Mouse (Mus musculus): Measurements from ENCODE around the gene Zfp185. TPM values are rescaled to one million over a fixed set of nuclear protein-coding genes. Genes with fewer than 3 reads are reported as not detected.

The Zfp185 gene
- polyA plus RNA-seq (2015; fragmentation: Nextera tagmentation; extraction: Ambion mirVana), result 3.8 and 4.3 TPM in 2 replicates

DNA sequence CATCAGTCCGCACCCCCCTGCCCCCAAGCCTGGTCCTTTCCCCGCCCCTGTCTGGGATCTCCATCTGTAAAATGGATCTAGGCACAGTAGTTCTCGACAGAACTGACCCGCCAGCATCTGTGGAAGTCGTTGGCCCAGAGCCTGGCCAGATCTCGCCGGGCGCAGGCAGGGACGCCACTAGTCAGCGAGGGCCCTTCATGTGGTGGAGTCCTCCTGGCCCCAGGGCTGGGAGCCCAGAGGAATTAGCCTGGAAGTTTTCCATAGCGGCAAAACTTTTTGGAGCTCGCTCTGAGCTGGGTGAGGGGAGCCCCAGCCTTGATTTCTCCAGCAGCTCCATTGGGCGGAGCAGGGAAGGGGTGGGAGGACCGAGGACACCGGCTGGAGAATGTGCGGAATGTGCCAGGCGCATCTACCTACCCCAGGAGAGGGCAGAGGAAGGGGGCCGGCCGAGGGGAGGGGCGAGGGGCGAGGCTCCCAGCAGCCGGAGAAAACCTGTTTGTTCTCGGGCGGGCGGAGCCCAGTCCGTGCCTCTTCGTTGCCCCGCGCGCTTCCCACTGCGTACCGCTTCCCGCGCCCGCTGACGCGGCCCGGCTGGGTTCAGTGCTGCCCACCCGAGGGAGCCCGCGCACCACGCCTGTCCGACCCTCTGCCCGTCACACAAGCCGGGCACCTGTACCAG, at the start of gene Zfp185:
TSS of gene Zfp185 (plus strand) at position 499 of the 679 bp plus-strand sequence.
- H3K9ac ChIP-seq, result peak within 1 kb of the TSS; percentile 74
- peak within 1 kb of the TSS; percentile 74 for H3K4me2 ChIP-seq
- peak; percentile 33; the same call in 1 of the 2 replicates for ATAC-seq (ENCODE audit: extremely low read depth, insufficient number of reproducible peaks, low FRiP score, low TSS enrichment)
- peaks cover 42% of the 10 kb centered on the region for H3K27me3 ChIP-seq (replicated peaks)
- WGBS, result 14% methylated on average over 32 of the region's 45 CpGs
- no peaks in the 10 kb centered on the region for H3K9me3 ChIP-seq
- no peaks in the 10 kb centered on the region for H3K4me1 ChIP-seq
- H3K27ac ChIP-seq (replicated peaks), result peak within 1 kb of the TSS; percentile 32
- H3K36me3 ChIP-seq, result no peaks in the 10 kb centered on the region
- peak within 1 kb of the TSS; percentile 54 for H3K4me3 ChIP-seq

- H3K36me3 ChIP-seq, result peaks cover 49% of the 10 kb centered on the region
- H3K27me3 ChIP-seq (replicated peaks), result no peaks in the 10 kb centered on the region
- no peak overlapping the region for H3K27ac ChIP-seq (replicated peaks)
- no peak overlapping the region for H3K9ac ChIP-seq
- no peak for ATAC-seq (ENCODE audit: extremely low read depth, insufficient number of reproducible peaks, low FRiP score, low TSS enrichment)
- no peaks in the 10 kb centered on the region for H3K4me1 ChIP-seq
- 66% methylated on average over 4 of the region's 4 CpGs for WGBS
- H3K4me3 ChIP-seq, result no peak overlapping the region
- no peaks in the 10 kb centered on the region for H3K9me3 ChIP-seq
- H3K4me2 ChIP-seq, result no peak overlapping the region
Measured at GRCm38 (mm10) chrX:72953464-72953863, 33.7 kb upstream of the Zfp185 start.

GRCm38 (mm10) chrX:72956486-72956885, 30.7 kb upstream of the Zfp185 start:
- Histone ChIP-seq H3K4me2 (no peak overlapping the region), H3K9ac (no peak overlapping the region), H3K9me3 (no peaks in the 10 kb centered on the region), H3K27ac (replicated peaks) (no peak overlapping the region), H3K4me1 (no peaks in the 10 kb centered on the region), H3K36me3 (peaks cover 34% of the 10 kb centered on the region), H3K4me3 (no peak overlapping the region), H3K27me3 (replicated peaks) (no peaks in the 10 kb centered on the region)
- WGBS, result 86% methylated on average over 4 of the region's 4 CpGs
- no peak for ATAC-seq (ENCODE audit: extremely low read depth, insufficient number of reproducible peaks, low FRiP score, low TSS enrichment)

- Histone ChIP-seq H3K9me3 (no peaks in the 10 kb centered on the region), H3K27me3 (replicated peaks) (no peaks in the 10 kb centered on the region), H3K9ac (no peak overlapping the region), H3K4me1 (no peaks in the 10 kb centered on the region), H3K27ac (replicated peaks) (no peak overlapping the region), H3K4me3 (no peak overlapping the region), H3K36me3 (peaks cover 20% of the 10 kb centered on the region), H3K4me2 (no peak overlapping the region)
- 79% methylated on average over 4 of the region's 4 CpGs for WGBS
- no peak for ATAC-seq (ENCODE audit: extremely low read depth, insufficient number of reproducible peaks, low FRiP score, low TSS enrichment)
Measured at GRCm38 (mm10) chrX:72960431-72960830, 26.7 kb upstream of the Zfp185 start.

DNA sequence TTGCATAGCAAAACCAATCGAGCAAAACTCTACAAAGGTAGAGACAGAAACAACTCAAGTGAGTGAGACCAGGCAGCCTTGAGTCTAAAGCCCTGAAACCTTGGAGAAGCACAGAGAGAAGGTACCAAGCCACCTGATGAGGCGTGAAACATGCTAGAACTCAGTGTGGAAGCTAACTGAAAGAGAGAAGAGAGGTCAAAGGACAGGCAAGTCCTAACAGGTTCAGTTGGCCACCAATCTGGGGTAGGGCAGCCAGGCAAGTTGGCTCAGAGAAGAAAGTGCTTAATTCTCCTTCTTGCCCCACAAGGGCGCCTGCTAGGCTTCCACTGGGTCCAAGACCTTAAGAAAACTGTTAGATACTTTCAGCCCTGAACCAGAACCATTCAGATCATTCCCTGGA, 25.6 kb upstream of the Zfp185 start:
- Histone ChIP-seq H3K9me3 (no peaks in the 10 kb centered on the region), H3K27ac (replicated peaks) (no peak overlapping the region), H3K9ac (no peak overlapping the region), H3K27me3 (replicated peaks) (no peaks in the 10 kb centered on the region), H3K4me1 (no peaks in the 10 kb centered on the region), H3K4me3 (no peak overlapping the region), H3K36me3 (peaks cover 16% of the 10 kb centered on the region), H3K4me2 (no peak overlapping the region)
- no peak for ATAC-seq (ENCODE audit: extremely low read depth, insufficient number of reproducible peaks, low FRiP score, low TSS enrichment)
- WGBS, result 54% methylated on average over 3 of the region's 3 CpGs

DNA sequence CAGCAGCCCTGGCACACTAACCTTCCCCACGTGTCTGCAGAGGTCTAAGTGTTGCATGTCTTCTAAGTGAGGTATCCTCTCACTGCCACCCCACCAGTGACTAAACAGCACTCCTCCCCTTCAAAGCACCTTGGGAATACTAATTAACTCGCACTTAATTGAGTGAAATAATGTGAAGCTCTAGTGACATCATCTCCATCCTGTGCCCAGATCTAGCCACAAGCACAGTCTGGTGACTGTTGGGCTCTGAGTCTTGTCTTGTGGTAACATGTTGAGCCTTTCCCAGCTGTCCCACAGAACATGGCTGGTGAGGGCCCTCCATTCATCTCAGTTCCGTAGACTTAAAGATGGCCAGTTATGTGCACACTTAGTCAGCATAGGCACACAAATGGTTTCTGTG, 24.4 kb upstream of the Zfp185 start:
- Histone ChIP-seq H3K27me3 (replicated peaks) (no peaks in the 10 kb centered on the region), H3K27ac (replicated peaks) (no peak overlapping the region), H3K4me3 (no peak overlapping the region), H3K4me1 (no peaks in the 10 kb centered on the region), H3K9me3 (no peaks in the 10 kb centered on the region), H3K4me2 (no peak overlapping the region), H3K36me3 (peaks cover 6% of the 10 kb centered on the region; the same call in 1 of the 2 replicates), H3K9ac (no peak overlapping the region)
- WGBS, result 69% methylated on average over 3 of the region's 3 CpGs
- no peak for ATAC-seq (ENCODE audit: extremely low read depth, insufficient number of reproducible peaks, low FRiP score, low TSS enrichment)

GRCm38 (mm10) chrX:72982831-72983230, 4.3 kb upstream of the Zfp185 start:
- H3K36me3 ChIP-seq, result no peaks in the 10 kb centered on the region
- H3K4me1 ChIP-seq, result no peaks in the 10 kb centered on the region
- no peak overlapping the region for H3K27ac ChIP-seq (replicated peaks)
- ATAC-seq (ENCODE audit: extremely low read depth, insufficient number of reproducible peaks, low FRiP score, low TSS enrichment), result no peak
- no peaks in the 10 kb centered on the region for H3K9me3 ChIP-seq
- H3K9ac ChIP-seq, result no peak overlapping the region
- peaks cover 34% of the 10 kb centered on the region for H3K27me3 ChIP-seq (replicated peaks)
- no peak overlapping the region for H3K4me3 ChIP-seq
- H3K4me2 ChIP-seq, result no peak overlapping the region
- WGBS, result 60% methylated on average over 6 of the region's 6 CpGs

GRCm38 (mm10) chrX:72985607-72986006, 1.5 kb upstream of the Zfp185 start:
- H3K36me3 ChIP-seq, result no peaks in the 10 kb centered on the region
- 64% methylated on average over 2 of the region's 2 CpGs for WGBS
- H3K4me2 ChIP-seq, result no peak overlapping the region
- H3K9me3 ChIP-seq, result no peaks in the 10 kb centered on the region
- no peak for ATAC-seq (ENCODE audit: extremely low read depth, insufficient number of reproducible peaks, low FRiP score, low TSS enrichment)
- H3K4me1 ChIP-seq, result no peaks in the 10 kb centered on the region
- H3K27ac ChIP-seq (replicated peaks), result no peak overlapping the region
- no peak overlapping the region for H3K4me3 ChIP-seq
- H3K9ac ChIP-seq, result no peak overlapping the region
- peaks cover 42% of the 10 kb centered on the region for H3K27me3 ChIP-seq (replicated peaks)

DNA sequence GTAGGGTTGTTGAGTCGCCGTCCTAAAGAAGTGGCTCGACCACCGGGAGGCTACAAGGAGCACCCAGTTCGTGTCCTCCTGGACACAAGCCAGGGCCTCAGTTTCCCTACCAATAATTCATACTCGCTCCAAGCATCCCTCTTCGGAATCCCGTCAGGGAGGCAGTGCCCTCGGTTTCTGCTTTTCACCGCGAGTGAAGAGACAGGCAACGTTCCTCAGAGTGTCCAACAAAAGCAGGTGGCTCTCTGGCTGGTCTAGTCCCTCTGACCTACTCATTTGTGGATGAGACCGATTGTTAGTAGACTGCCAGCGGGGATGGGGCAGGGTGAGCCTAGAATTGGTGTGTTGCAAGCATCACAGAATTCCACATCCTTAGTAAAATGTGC, 374 bp downstream of the Zfp185 start:
- H3K27ac ChIP-seq (replicated peaks), result peak overlapping the region; percentile 32; the same call in 1 of the 2 replicates
- peaks cover 38% of the 10 kb centered on the region for H3K27me3 ChIP-seq (replicated peaks)
- H3K9me3 ChIP-seq, result no peaks in the 10 kb centered on the region
- WGBS, result 25% methylated on average over 14 of the region's 14 CpGs
- H3K9ac ChIP-seq, result peak overlapping the region; percentile 74
- no peaks in the 10 kb centered on the region for H3K36me3 ChIP-seq
- peak overlapping the region; percentile 74 for H3K4me2 ChIP-seq
- ATAC-seq (ENCODE audit: extremely low read depth, insufficient number of reproducible peaks, low FRiP score, low TSS enrichment), result no peak
- H3K4me1 ChIP-seq, result no peaks in the 10 kb centered on the region
- peak overlapping the region; percentile 54 for H3K4me3 ChIP-seq

GRCm38 (mm10) chrX:72988431-72988830, 1.3 kb downstream of the Zfp185 start:
- H3K4me2 ChIP-seq, result no peak overlapping the region
- H3K9me3 ChIP-seq, result no peaks in the 10 kb centered on the region
- H3K4me3 ChIP-seq, result no peak overlapping the region
- peaks cover 31% of the 10 kb centered on the region for H3K27me3 ChIP-seq (replicated peaks)
- WGBS, result 80% methylated on average over 3 of the region's 3 CpGs
- ATAC-seq (ENCODE audit: extremely low read depth, insufficient number of reproducible peaks, low FRiP score, low TSS enrichment), result no peak
- no peak overlapping the region for H3K27ac ChIP-seq (replicated peaks)
- H3K9ac ChIP-seq, result no peak overlapping the region
- no peaks in the 10 kb centered on the region for H3K36me3 ChIP-seq
- no peaks in the 10 kb centered on the region for H3K4me1 ChIP-seq

DNA sequence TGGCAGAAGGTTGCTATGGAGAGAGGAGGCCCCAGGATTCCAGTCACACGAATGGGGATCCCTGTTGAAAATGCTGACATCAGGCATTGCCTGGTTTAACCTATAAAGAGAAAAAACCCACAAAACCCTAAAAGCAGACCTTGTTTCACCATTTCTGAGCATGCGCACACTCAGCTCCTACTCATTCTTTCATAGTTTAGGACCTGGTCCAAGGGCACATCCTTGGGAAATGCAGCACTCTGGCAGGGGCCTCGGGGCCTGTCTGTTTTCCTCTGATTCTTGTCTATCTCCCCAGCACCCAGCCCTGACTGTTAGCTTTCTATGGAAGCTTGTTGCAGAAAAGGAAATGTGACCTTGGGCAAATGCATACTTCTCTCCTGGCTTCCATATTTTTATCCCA, 3.4 kb downstream of the Zfp185 start:
- Histone ChIP-seq H3K9ac (no peak overlapping the region), H3K4me3 (no peak overlapping the region), H3K4me1 (no peaks in the 10 kb centered on the region), H3K27me3 (replicated peaks) (peaks cover 20% of the 10 kb centered on the region), H3K27ac (replicated peaks) (no peak overlapping the region), H3K36me3 (no peaks in the 10 kb centered on the region), H3K4me2 (no peak overlapping the region), H3K9me3 (no peaks in the 10 kb centered on the region)
- WGBS, result 68% methylated on average over 3 of the region's 3 CpGs
- no peak for ATAC-seq (ENCODE audit: extremely low read depth, insufficient number of reproducible peaks, low FRiP score, low TSS enrichment)

DNA sequence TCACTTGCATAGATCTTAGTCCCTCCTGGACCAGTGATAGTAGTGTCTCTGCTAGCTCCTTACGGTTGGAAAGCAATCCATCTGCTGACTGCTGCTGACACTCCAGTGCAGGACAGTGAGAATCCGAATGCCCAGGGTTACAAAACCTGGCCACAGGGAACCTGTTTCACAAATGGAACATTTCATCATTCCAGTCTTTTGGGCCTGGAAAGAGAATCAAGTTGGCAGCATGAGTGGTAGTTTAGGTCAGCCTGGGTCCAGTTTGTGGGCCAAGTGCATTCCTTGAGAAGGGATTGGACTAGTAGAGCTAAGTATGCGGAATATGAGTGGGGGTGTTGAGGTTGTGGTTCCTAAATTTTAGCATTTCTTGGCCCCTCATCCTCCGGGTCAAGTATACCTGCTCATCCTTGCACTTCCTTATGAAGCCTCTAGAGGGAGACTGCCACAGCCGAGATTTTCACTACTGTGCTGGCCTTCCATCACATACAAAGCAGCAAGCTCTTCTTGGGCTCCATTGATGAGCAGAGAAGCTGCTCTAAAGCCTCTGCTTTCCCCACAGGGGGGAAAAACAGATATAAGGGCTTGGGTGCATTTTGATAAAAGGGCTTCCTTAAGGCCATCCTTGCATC, 5.3 kb downstream of the Zfp185 start:
- H3K9me3 ChIP-seq, result no peaks in the 10 kb centered on the region
- no peaks in the 10 kb centered on the region for H3K36me3 ChIP-seq
- no peaks in the 10 kb centered on the region for H3K4me1 ChIP-seq
- no peak overlapping the region for H3K9ac ChIP-seq
- no peak overlapping the region for H3K4me2 ChIP-seq
- peaks cover 11% of the 10 kb centered on the region for H3K27me3 ChIP-seq (replicated peaks)
- H3K4me3 ChIP-seq, result no peak overlapping the region
- no peak overlapping the region for H3K27ac ChIP-seq (replicated peaks)
- no peak for ATAC-seq (ENCODE audit: extremely low read depth, insufficient number of reproducible peaks, low FRiP score, low TSS enrichment)
- 49% methylated on average over 5 of the region's 5 CpGs for WGBS

Data from heart, embryonic 13.5 days (tissue).